Mouse (Mus musculus) lung, adult 2 months (tissue): ENCODE results near the gene Slc7a7. TPM values are rescaled to one million over a fixed set of nuclear protein-coding genes. Genes with fewer than 3 reads are reported as not detected.

Experiments used
- DNase-seq: peaks from one replicate; pipeline ENCODE4 v3.0.0; 2022
- H3K4me1 ChIP-seq: fragments of 200-500 bp; 2 replicates; pipeline ENCODE4 v1.6.1; 2011; ENCODE audit warnings: low read length; ENCODE audit not compliant: control insufficient read depth, insufficient read depth
- H3K4me3 ChIP-seq: fragments of 200-500 bp; replicated peaks from 2 replicates; pipeline ENCODE3; 2011; ENCODE audit warnings: low read depth, mild to moderate bottlenecking, control low read depth, low read length; ENCODE audit errors: extremely low read depth
- CTCF ChIP-seq: fragments of 200-500 bp; IDR thresholded peaks from 2 replicates; pipeline ENCODE4 v1.5.1; 2011; ENCODE audit warnings: mild to moderate bottlenecking, low read length, control low read depth; ENCODE audit not compliant: insufficient read depth
- POLR2A ChIP-seq: fragments of 200-500 bp; IDR thresholded peaks from 2 replicates; pipeline ENCODE4 v1.6.1; 2011; ENCODE audit warnings: low read depth, mild to moderate bottlenecking, control low read depth, low read length, borderline replicate concordance; ENCODE audit errors: extremely low read depth
- WGBS: fragments of 180-500 bp; shearing (Covaris S2); methylation state at CpG from one replicate; pipeline ENCODE4 v1.1.7; 2018; 5-methylcytosine and 5-hydroxymethylcytosine counted together
- polyA plus RNA-seq: library from polyadenylated mRNA; depleted of rRNA; stranded (reverse); fragments of >200 nt; gene quantifications from 2 replicates; pipeline ENCODE4 v1.2.3, GENCODE M21; 2012; rRNA removed

Gene Slc7a7
- polyA plus RNA-seq, 1 experiment, result 29.2 TPM

- no peak for DNase-seq
- WGBS, result 53% methylated on average over 7 of the region's 7 CpGs
- Histone ChIP-seq H3K4me3 (no peak overlapping the region), H3K4me1 (0 out of 2 replicates have a peak, but pooled peaks cover 2% of the 10 kb centered on the region)
- TF ChIP-seq POLR2A, result no peak
Observed at GRCm38 (mm10) chr14:54340836-54341235, 76.7 kb downstream of the Slc7a7 start.

DNA sequence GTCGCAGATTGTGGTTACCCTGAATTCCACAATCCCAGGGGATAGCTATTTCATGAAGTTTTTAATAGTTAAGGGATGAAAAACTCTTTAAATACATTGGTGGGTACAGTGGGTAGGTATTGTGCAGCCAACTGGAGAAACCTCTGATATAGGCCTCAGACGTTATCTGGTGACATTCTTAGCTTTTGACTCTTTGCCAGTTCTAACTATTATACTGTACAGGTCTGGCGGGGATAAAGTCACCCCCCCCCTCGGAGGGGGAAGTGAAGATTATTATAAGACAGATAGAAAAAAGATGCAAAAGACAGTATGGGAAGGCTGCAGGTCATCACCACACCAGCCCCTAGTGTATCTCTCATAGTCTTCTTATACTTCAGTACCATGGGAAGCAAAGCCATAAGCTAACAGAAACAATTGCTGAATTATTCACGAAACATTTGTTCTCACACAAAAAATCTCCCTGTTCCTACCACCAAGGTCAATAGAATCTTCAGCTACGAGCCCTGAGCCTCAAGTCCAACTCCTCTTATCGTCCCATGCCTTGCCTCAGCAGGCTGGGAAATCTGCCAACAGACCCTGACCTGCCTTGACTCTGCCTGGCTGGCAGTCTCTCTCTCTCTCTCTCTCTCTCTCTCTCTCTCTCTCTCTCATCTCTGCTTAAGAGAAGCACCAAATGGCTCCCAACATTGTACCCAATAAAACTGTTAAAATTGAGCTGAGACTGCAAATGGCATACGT is 84.0 kb downstream of the Slc7a7 start:
- H3K4me3 ChIP-seq, result no peak overlapping the region
- 50% methylated on average over 8 of the region's 8 CpGs for WGBS
- no peak for TF ChIP-seq POLR2A
- TF ChIP-seq CTCF, result no peak
- H3K4me1 ChIP-seq, result 0 out of 2 replicates have a peak, but pooled peaks cover 2% of the 10 kb centered on the region
- DNase-seq, result no peak

DNA sequence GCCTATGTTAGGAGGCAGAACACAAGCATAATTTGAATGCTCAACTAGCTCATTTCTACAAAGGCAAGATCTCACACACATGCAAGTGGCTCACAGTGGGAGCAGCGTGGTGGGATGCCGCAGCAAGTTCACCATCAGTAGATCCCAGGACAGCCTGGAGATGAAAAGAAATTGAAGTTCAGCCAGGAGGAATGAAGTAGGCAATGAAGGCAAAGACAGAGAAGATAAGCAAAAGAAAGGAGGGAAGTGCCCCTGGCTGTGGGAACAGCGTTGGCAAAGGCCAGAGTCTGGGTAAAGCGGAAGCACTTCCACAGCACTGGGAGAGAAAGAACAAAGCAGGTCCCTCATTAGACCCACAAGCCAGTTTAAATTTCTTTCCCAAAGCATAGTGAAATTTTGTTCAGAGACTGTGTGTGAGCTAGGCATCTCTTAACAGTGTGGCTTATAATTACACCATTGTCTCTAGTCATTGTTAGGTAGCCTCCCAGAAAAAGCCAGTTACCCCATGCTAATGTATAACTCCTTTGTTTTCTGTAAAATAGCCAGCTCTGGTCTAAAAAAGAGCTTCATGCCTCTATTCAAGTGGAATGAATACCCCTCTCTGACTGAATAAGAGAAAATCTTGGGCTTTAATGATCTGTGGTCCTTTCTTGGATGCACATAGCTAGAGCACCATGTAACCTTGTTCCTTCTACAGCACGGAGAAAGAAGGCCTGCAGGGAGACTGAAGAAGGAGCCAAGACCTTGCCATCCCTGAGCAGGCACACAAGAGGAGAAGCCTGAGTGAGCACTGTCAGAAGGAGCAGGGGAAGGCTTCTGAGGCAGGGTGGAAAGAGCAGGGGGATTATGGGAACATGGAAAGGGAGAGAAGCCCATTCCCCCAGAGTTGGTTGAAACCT is 85.2 kb downstream of the Slc7a7 start:
- 0 out of 2 replicates have a peak, but pooled peaks cover 2% of the 10 kb centered on the region for H3K4me1 ChIP-seq
- 84% methylated on average over 5 of the region's 5 CpGs for WGBS
- no peak for TF ChIP-seq CTCF
- TF ChIP-seq POLR2A, result no peak
- DNase-seq, result no peak
- no peak overlapping the region for H3K4me3 ChIP-seq

- Histone ChIP-seq H3K4me1 (0 out of 2 replicates have a peak, but pooled peaks cover 2% of the 10 kb centered on the region), H3K4me3 (no peak overlapping the region)
- TF ChIP-seq CTCF, result no peak
- TF ChIP-seq POLR2A, result no peak
- no peak for DNase-seq
- WGBS, result 83% methylated on average over 1 of the region's 1 CpGs
Observed at GRCm38 (mm10) chr14:54331178-54331577, 86.4 kb downstream of the Slc7a7 start.

DNA sequence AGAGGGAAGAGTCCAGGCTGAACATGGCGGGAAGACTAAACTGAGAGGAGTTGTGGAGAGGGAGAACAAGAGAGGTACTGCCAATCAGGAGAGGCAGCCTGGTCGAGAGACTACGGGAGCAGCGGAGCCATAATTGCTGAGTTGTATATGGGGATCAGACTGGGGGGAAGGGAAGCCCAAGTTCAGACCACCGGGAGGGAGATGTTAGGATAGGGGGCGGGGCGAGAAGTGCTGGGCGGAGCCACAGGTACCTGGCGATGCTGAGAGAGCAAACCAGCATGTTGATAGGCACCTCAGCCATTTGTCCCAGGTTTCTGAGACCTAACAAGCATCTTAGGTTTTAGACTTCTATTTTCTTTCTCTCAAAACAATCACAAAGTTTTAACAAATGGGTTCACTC is 88.4 kb downstream of the Slc7a7 start:
- no peaks in the 10 kb centered on the region for H3K4me1 ChIP-seq
- TF ChIP-seq POLR2A (no peak), CTCF (no peak)
- H3K4me3 ChIP-seq, result no peak overlapping the region
- no peak for DNase-seq
- WGBS, result 51% methylated on average over 9 of the region's 9 CpGs

DNA sequence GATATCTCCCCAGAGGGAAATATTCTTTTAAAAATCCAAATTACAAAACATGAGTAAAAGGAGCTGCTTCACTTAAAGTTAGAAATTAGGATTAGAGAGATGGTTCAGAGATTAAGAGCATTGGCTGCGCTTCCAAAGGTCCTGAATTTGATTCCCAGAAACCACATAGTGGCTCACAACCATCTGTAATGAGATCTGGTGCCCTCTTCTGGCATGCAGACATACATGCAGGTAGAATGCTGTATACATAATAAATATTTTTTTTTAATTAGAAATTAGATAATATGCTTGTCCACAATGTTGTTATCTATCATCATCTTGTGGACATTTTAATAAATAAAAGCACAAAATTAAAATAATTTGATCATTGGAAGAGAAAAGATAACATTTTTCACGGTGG is 89.0 kb downstream of the Slc7a7 start:
- no peaks in the 10 kb centered on the region for H3K4me1 ChIP-seq
- no peak overlapping the region for H3K4me3 ChIP-seq
- TF ChIP-seq POLR2A (no peak), CTCF (no peak)
- DNase-seq, result no peak
- WGBS, result 70% methylated on average over 2 of the region's 2 CpGs

- no peak for TF ChIP-seq POLR2A
- TF ChIP-seq CTCF, result no peak
- no peak overlapping the region for H3K4me3 ChIP-seq
- WGBS, result 75% methylated on average over 5 of the region's 5 CpGs
- no peaks in the 10 kb centered on the region for H3K4me1 ChIP-seq
- DNase-seq, result no peak
Observed at GRCm38 (mm10) chr14:54324486-54324885, 93.1 kb downstream of the Slc7a7 start.

DNA sequence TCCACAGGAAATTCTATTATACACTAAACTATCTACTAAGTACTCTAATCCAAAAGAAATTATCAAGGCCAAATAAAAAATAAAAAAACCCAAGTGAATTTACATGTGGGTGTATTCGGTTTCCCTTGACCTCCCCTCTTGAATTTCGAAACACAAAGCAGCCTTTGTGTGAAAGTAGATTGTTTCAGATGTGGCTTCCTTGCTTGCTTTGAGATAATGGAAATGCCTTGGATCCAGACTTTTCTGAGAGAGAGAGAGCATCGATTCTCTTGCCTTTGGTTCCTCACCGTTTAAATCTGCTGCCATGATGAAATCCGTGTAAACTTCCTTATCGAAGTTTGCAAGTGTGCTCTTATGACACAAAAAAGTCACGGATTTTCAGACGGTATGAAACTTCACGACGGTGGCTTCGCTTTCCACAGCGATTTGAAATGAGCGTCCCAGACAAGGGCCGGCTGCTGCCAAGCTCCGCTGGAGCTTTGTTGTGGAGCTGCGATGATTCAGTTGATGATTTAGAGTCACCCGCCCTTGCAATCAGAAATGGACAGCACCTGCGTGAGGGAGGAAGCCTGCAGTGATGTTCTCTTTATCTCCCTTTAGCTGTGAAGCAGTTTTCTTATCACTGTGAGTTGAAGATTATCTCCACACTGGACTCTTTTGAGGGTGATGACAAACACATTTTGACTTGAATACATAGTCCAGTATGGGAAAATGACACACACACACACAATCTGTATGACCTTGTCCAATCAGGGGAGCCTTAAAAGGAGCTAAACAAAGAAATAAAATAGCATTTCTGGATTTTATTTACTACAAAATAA is 95.8 kb downstream of the Slc7a7 start:
- Histone ChIP-seq H3K4me1 (no peaks in the 10 kb centered on the region), H3K4me3 (no peak overlapping the region)
- TF ChIP-seq POLR2A (no peak), CTCF (no peak)
- WGBS, result 60% methylated on average over 18 of the region's 18 CpGs
- no peak for DNase-seq

Other genes with a start within 250 kb of the Slc7a7 start
- gene Dad1, start 163.7 kb downstream of the Slc7a7 start, polyA plus RNA-seq, result 516 and 573 TPM in 2 replicates
- gene Abhd4, start 163.6 kb downstream of the Slc7a7 start, polyA plus RNA-seq, result 53.5 and 70.4 TPM in 2 replicates
- not detected in 2 replicates for gene Olfr49, start 132.8 kb downstream of the Slc7a7 start, polyA plus RNA-seq
- 95.3 and 98.1 TPM in 2 replicates for gene Oxa1l, start 56.9 kb downstream of the Slc7a7 start, polyA plus RNA-seq
- 185 and 290 TPM in 2 replicates for gene Mrpl52, start 9.1 kb upstream of the Slc7a7 start, polyA plus RNA-seq
- gene Mmp14, start 13.8 kb upstream of the Slc7a7 start, polyA plus RNA-seq, result 119 and 130 TPM in 2 replicates
- gene Lrp10, start 46.4 kb upstream of the Slc7a7 start, polyA plus RNA-seq, result 184 and 199 TPM in 2 replicates
- gene Rem2, start 58.3 kb upstream of the Slc7a7 start, polyA plus RNA-seq, result 3.0 TPM in 2 replicates
- 15.1 and 20.2 TPM in 2 replicates for gene Prmt5, start 99.7 kb upstream of the Slc7a7 start, polyA plus RNA-seq
- gene Haus4, start 136.8 kb upstream of the Slc7a7 start, polyA plus RNA-seq, result 7.4 and 7.9 TPM in 2 replicates
- 36.4 and 49.6 TPM in 2 replicates for gene Ajuba, start 159.8 kb upstream of the Slc7a7 start, polyA plus RNA-seq
- gene 4931414P19Rik, start 188.2 kb upstream of the Slc7a7 start, polyA plus RNA-seq, result 6.5 and 7.3 TPM in 2 replicates
- gene Psmb5, start 200.2 kb upstream of the Slc7a7 start, polyA plus RNA-seq, result 129 and 146 TPM in 2 replicates
- not detected in 2 replicates for gene Psmb11, start 203.7 kb upstream of the Slc7a7 start, polyA plus RNA-seq
- gene Gm17606, start 223.2 kb upstream of the Slc7a7 start, polyA plus RNA-seq, result not detected in 2 replicates
- gene Cdh24, start 223.6 kb upstream of the Slc7a7 start, polyA plus RNA-seq, result 2.8 and 2.9 TPM in 2 replicates